Mouse (Mus musculus) megakaryocyte, embryonic 14.5 days (primary cell): ENCODE data around the gene Cmc1.

Source experiments
- FLI1 ChIP-seq: IDR thresholded peaks from 2 replicates; pipeline ENCODE4 v1.6.1; 2012; ENCODE audit warnings: low read length, inconsistent platforms, mixed read lengths
- GATA1 ChIP-seq: IDR thresholded peaks from 3 replicates; pipeline ENCODE4 v1.6.1; 2012; ENCODE audit warnings: mixed read lengths, low read length, inconsistent platforms, borderline replicate concordance

DNA sequence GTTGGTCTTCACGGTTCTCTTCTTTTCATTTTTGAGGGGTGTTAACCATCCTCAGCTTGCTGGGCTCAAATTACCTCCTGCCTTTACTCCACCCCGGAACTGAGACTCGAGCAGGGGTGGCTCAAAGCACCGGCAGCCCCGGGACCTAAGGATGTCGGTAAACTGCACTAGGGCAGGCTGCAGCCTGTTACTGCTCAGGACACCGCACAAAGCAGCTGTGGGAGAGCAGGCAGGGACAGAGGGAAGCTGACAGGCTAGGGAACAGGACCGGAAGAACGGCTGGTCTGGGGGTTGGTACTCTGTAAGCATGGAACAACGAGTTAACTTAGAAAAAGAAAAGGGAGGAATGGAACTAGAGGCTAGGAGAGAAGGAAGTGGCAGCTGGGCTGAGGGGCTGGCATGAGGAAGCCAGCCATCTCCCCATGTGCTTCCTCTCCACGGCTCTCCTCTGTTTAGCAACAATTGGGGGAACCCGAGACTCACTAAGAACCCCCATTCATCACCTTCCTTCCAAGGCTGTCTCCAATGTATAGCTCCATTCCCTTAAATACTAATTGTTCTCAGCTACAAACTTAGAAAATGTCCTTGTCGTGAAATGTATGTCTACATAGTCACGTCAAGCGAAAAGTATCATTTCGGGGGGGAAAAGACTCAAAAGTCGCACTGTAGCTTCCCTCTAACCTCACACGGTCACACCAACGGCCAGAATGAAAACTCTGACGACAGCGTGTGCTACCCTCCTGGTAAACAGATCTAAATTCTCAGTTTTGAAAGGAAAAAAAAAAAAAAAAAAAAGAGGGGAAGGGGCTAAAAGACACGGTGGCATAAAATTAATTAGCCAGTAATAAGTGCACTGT is 67.2 kb downstream of the Cmc1 start:
- no peak for TF ChIP-seq GATA1
- no peak for TF ChIP-seq FLI1
